Mouse (Mus musculus) G1E (cell line): ENCODE measurements at regions not wholly inside any gene's neighbourhood (a gene's known extent, or its start where the extent isn't known, plus 50 kb on each side); places are given as distances from the start of the nearest gene placed in this dataset.

ENCODE experiments used
- ATAC-seq: 2 replicates; pipeline ENCODE4 v1.8.0; 2016; ENCODE audit warnings: mild to moderate bottlenecking; ENCODE audit not compliant: insufficient number of reproducible peaks, poor library complexity, low FRiP score, severe bottlenecking; ENCODE audit errors: extremely low read depth
- DNase-seq: peaks from one replicate; pipeline ENCODE4 v3.0.0; 2012; ENCODE audit warnings: low spot score
- H3K27me3 ChIP-seq: 2 replicates; pipeline ENCODE4 v1.6.1; 2012; ENCODE audit warnings: mild to moderate bottlenecking, low read length, inconsistent platforms; ENCODE audit not compliant: insufficient read depth
- H3K36me3 ChIP-seq: replicated peaks from 2 replicates; pipeline ENCODE3; 2012; ENCODE audit warnings: mild to moderate bottlenecking, inconsistent platforms
- H3K4me1 ChIP-seq: 2 replicates; pipeline ENCODE4 v1.6.1; 2012; ENCODE audit warnings: low read depth, low read length, inconsistent platforms, mixed read lengths; ENCODE audit not compliant: insufficient read depth
- H3K4me3 ChIP-seq: 2 replicates; pipeline ENCODE4 v1.5.1; 2012; ENCODE audit warnings: low read depth, mild to moderate bottlenecking, inconsistent platforms, low read length, moderate library complexity, mixed read lengths
- H3K9me3 ChIP-seq: replicated peaks from 2 replicates; pipeline ENCODE4 v1.6.1; 2012; ENCODE audit warnings: inconsistent platforms
- CTCF ChIP-seq: IDR thresholded peaks from 2 replicates; pipeline ENCODE4 v1.5.1; 2012; ENCODE audit warnings: low read depth, low read length, inconsistent platforms, mixed read lengths
- GATA1 ChIP-seq: IDR thresholded peaks from 2 replicates; pipeline ENCODE4 v1.6.1; 2012; ENCODE audit warnings: borderline replicate concordance, low read length, inconsistent platforms, mixed read lengths
- GATA2 ChIP-seq: IDR thresholded peaks from 2 replicates; pipeline ENCODE4 v1.6.1; 2012; ENCODE audit warnings: low read depth, low read length, inconsistent platforms, borderline replicate concordance
- POLR2AphosphoS5 ChIP-seq: IDR thresholded peaks from 2 replicates; pipeline ENCODE4 v1.6.1; 2012; ENCODE audit warnings: low read depth, low read length, inconsistent platforms; ENCODE audit not compliant: insufficient replicate concordance
- TAL1 ChIP-seq: conservative IDR thresholded peaks from 2 replicates; pipeline ENCODE4 v1.6.1; 2012; ENCODE audit warnings: low read depth, low read length, inconsistent platforms, mixed read lengths

GRCm38 (mm10) chr12:6115254-6115653 lies 739.8 kb upstream of the Klhl29 start:
- no peaks in the 10 kb centered on the region for H3K4me1 ChIP-seq
- H3K36me3 ChIP-seq: no peaks in the 10 kb centered on the region
- no peak overlapping the region for H3K4me3 ChIP-seq
- no peaks in the 10 kb centered on the region for H3K27me3 ChIP-seq
- H3K9me3 ChIP-seq: no peaks in the 10 kb centered on the region
- ATAC-seq: no peak
- no peak for DNase-seq
- no peak for TF ChIP-seq CTCF
- TF ChIP-seq POLR2AphosphoS5: no peak
- TF ChIP-seq GATA2: no peak
- TF ChIP-seq GATA1: no peak
- no peak for TF ChIP-seq TAL1

GRCm38 (mm10) chr12:6097295-6097694 lies 721.8 kb upstream of the Klhl29 start:
- H3K4me3 ChIP-seq: no peak overlapping the region
- no peak for ATAC-seq
- H3K4me1 ChIP-seq: no peaks in the 10 kb centered on the region
- TF ChIP-seq GATA2: no peak
- TF ChIP-seq TAL1: no peak
- TF ChIP-seq CTCF: no peak
- TF ChIP-seq POLR2AphosphoS5: no peak
- no peak for TF ChIP-seq GATA1
- DNase-seq: no peak
- H3K9me3 ChIP-seq: no peaks in the 10 kb centered on the region
- no peaks in the 10 kb centered on the region for H3K27me3 ChIP-seq
- no peaks in the 10 kb centered on the region for H3K36me3 ChIP-seq

- DNase-seq (no peak), ATAC-seq (no peak)
- peaks cover 9% of the 10 kb centered on the region for H3K9me3 ChIP-seq
Measured at GRCm38 (mm10) chr12:6087627-6088350, 712.3 kb upstream of the Klhl29 start.

GRCm38 (mm10) chr12:6087071-6087470 lies 711.6 kb upstream of the Klhl29 start:
- no peak for TF ChIP-seq TAL1
- Histone ChIP-seq H3K4me1 (no peaks in the 10 kb centered on the region), H3K36me3 (no peaks in the 10 kb centered on the region), H3K27me3 (no peaks in the 10 kb centered on the region), H3K9me3 (peaks cover 9% of the 10 kb centered on the region), H3K4me3 (no peak overlapping the region)
- ATAC-seq (no peak), DNase-seq (no peak)

More at GRCm38 (mm10) chr12:6087627-6088350, 712.3 kb upstream of the Klhl29 start:
- Histone ChIP-seq H3K36me3 (no peaks in the 10 kb centered on the region), H3K4me3 (no peak overlapping the region), H3K4me1 (no peaks in the 10 kb centered on the region), H3K27me3 (no peaks in the 10 kb centered on the region)
- TF ChIP-seq GATA1: no peak
- no peak for TF ChIP-seq CTCF
- no peak for TF ChIP-seq GATA2
- no peak for TF ChIP-seq TAL1
- no peak for TF ChIP-seq POLR2AphosphoS5

GRCm38 (mm10) chr12:6046866-6047689 lies 671.6 kb upstream of the Klhl29 start:
- TF ChIP-seq CTCF (no peak), GATA2 (no peak), GATA1 (no peak), POLR2AphosphoS5 (no peak), TAL1 (no peak)
- Histone ChIP-seq H3K4me1 (no peaks in the 10 kb centered on the region), H3K27me3 (no peaks in the 10 kb centered on the region), H3K4me3 (no peak overlapping the region), H3K9me3 (0 out of 2 replicates have a peak, but pooled peaks cover 4% of the 10 kb centered on the region), H3K36me3 (no peaks in the 10 kb centered on the region)
- ATAC-seq: no peak
- DNase-seq: no peak

GRCm38 (mm10) chr12:6046110-6046509 lies 670.6 kb upstream of the Klhl29 start:
- Histone ChIP-seq H3K4me1 (no peaks in the 10 kb centered on the region), H3K4me3 (no peak overlapping the region), H3K36me3 (no peaks in the 10 kb centered on the region), H3K9me3 (0 out of 2 replicates have a peak, but pooled peaks cover 4% of the 10 kb centered on the region), H3K27me3 (no peaks in the 10 kb centered on the region)
- ATAC-seq (no peak), DNase-seq (no peak)
- TF ChIP-seq TAL1 (no peak), GATA2 (no peak), POLR2AphosphoS5 (no peak), GATA1 (no peak), CTCF (no peak)
